Mouse (Mus musculus): ENCODE measurements at regions not wholly inside any gene's neighbourhood (a gene's known extent, or its start where the extent isn't known, plus 50 kb on each side); places are given as distances from the start of the nearest gene placed in this dataset.

GRCm38 (mm10) chr13:52403805-52404204 lies 127.3 kb downstream of the Diras2 start:
- DNase-seq = no peak

- no peak for DNase-seq
Observed at GRCm38 (mm10) chr13:52416301-52416700, 114.8 kb downstream of the Diras2 start.

GRCm38 (mm10) chr13:52422456-52422855 lies 108.6 kb downstream of the Diras2 start:
- no peak for DNase-seq

GRCm38 (mm10) chr13:52428527-52428926 lies 102.6 kb downstream of the Diras2 start:
- DNase-seq = no peak

GRCm38 (mm10) chr13:52436756-52437155 lies 94.3 kb downstream of the Diras2 start:
- no peak for DNase-seq

- DNase-seq = no peak
Observed at GRCm38 (mm10) chr13:52445513-52445912, 85.6 kb downstream of the Diras2 start.

- no peak for DNase-seq
Observed at GRCm38 (mm10) chr13:52448902-52449301, 82.2 kb downstream of the Diras2 start.

GRCm38 (mm10) chr13:52451486-52451885 lies 79.6 kb downstream of the Diras2 start:
- DNase-seq = no peak

GRCm38 (mm10) chr13:52452291-52452690 lies 78.8 kb downstream of the Diras2 start:
- DNase-seq = no peak

Measured in adrenal gland, adult 8-10 months (tissue).